ENCODE assay signal across 34 mouse cellular contexts in the genomic region with DNA sequence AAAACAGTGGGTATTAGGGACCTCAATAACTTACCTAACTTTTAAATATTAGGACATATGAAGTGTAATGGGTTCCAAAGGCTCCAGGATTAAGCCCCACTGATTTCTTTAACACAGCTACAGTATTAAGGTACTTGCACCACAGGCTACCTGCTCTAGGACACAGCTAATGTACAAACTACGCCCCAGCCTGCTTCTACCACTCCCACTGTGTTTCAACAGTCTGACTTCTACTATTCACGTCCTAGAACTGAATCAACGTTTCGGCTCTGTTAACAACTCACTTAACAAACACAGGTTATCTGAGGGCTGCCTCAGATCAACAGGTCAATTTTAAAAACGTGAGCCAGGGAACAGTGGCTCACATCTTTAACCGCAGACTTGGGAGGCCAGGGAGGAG. TPM values are rescaled to one million over a fixed set of nuclear protein-coding genes. Genes with fewer than 3 reads are reported as not detected.
"Had no signal": no experiment of that assay in that cellular context is flagged by ENCODE, and none has a peak within 500 bp of the region (broad histone marks: within the 10 kb centered on the region; RNA-seq: fewer than 3 reads in every experiment).

No protein-coding gene starts in this region.

- H3K9me3 ChIP-seq: heart, embryonic 10.5 days; heart, embryonic 13.5 days; heart, embryonic 15.5 days; hindbrain, embryonic 13.5 days; hindbrain, embryonic 15.5 days; kidney, embryonic 15.5 days; limb, embryonic 10.5 days; limb, embryonic 12.5 days had no signal

- H3K9ac ChIP-seq: forebrain, postnatal 0 days; heart, embryonic 13.5 days; heart, embryonic 15.5 days; hindbrain, embryonic 13.5 days; hindbrain, embryonic 15.5 days; kidney, embryonic 15.5 days; limb, embryonic 12.5 days had no signal

- DNase-seq: gastrocnemius, postnatal 10 days; gastrocnemius, postnatal 25 days; heart, adult 18-20 months; heart, postnatal 36 days; layer of hippocampus, adult 9-11 months; layer of hippocampus, postnatal 36 days had no signal

- H3K27ac ChIP-seq: heart, embryonic 10.5 days; heart, embryonic 13.5 days; heart, embryonic 15.5 days; hindbrain, embryonic 13.5 days; hindbrain, embryonic 15.5 days; hindbrain, postnatal 0 days; kidney, postnatal 0 days; limb, embryonic 10.5 days had no signal

- H3K4me3 ChIP-seq: heart, embryonic 10.5 days; heart, embryonic 13.5 days; heart, embryonic 15.5 days; hindbrain, embryonic 13.5 days; hindbrain, embryonic 15.5 days; kidney, embryonic 15.5 days; limb, embryonic 10.5 days; limb, embryonic 12.5 days had no signal

- H3K27me3 ChIP-seq: heart, embryonic 13.5 days; heart, embryonic 15.5 days; hindbrain, embryonic 13.5 days; hindbrain, embryonic 15.5 days; kidney, embryonic 15.5 days; limb, embryonic 12.5 days had no signal

- H3K4me1 ChIP-seq: heart, embryonic 10.5 days; heart, embryonic 13.5 days; heart, embryonic 15.5 days; hindbrain, embryonic 13.5 days; hindbrain, embryonic 15.5 days; limb, embryonic 10.5 days; limb, embryonic 12.5 days had no signal

- H3K4me2 ChIP-seq: heart, embryonic 13.5 days; heart, embryonic 15.5 days; hindbrain, embryonic 13.5 days; hindbrain, embryonic 15.5 days; kidney, embryonic 15.5 days; limb, embryonic 12.5 days had no signal

RNA-seq across cellular contexts. Expression of gene Adh4, which starts 48.5 kb away (rescaled TPM):
- total RNA-seq: forebrain, postnatal 0 days; gastrocnemius, adult 18-20 months; gastrocnemius, postnatal 10 days; gastrocnemius, postnatal 25 days; gastrocnemius, postnatal 4 days; granulocyte monocyte progenitor cell, adult 5-6 weeks; heart, adult 18-20 months; heart, adult 8-10 months; heart, postnatal 14 days; heart, postnatal 36 days; hematopoietic stem cell, adult 5-6 weeks; hindbrain, postnatal 0 days; layer of hippocampus, adult 18-20 months; layer of hippocampus, adult 8-10 months; layer of hippocampus, postnatal 14 days; layer of hippocampus, postnatal 36 days; left cerebral cortex, adult 18-20 months; left cerebral cortex, adult 8-10 months; left cerebral cortex, postnatal 10 days; left cerebral cortex, postnatal 25 days had no signal
- polyA plus RNA-seq: forebrain, postnatal 0 days; heart, embryonic 10.5 days; heart, embryonic 13.5 days; heart, embryonic 15.5 days; heart, postnatal 0 days; hindbrain, embryonic 11.5 days; hindbrain, embryonic 13.5 days; hindbrain, embryonic 15.5 days; hindbrain, postnatal 0 days; intestine, embryonic 14.5 days; kidney, embryonic 15.5 days; kidney, postnatal 0 days; limb, embryonic 10.5 days; limb, embryonic 12.5 days; limb, embryonic 14.5 days had no signal
